Mouse (Mus musculus): ENCODE data around the gene Gm572. TPM values are rescaled to one million over a fixed set of nuclear protein-coding genes. Genes with fewer than 3 reads are reported as not detected.
A peak's percentile ranks its signal among the peaks of the same experiment; 100 is the strongest.

Gene Gm572
- polyA plus RNA-seq, 1 experiment, result 0.17 TPM

DNA sequence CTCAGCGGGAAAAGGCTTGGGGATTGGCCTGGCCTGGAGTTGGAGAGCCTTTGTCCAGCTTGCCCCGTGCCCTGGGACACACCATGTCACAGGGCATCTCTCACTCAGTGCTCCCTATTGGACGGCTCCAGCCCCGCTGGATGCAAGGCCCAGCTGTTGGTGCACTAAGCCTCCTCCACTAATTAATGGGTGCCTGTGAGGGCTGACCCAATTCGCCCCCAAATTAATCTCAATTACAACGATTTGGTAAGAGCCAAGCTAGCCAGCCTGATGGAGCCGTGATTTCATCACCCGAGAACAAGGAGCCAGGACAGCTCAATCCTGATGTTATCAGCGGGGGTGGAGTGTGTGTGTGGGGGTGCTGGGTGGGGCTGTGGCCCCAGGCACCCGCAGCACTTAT, 69.5 kb downstream of the Gm572 start:
- Histone ChIP-seq H3K27me3 (replicated peaks; ENCODE audit: control insufficient read depth, insufficient read depth, low read length) (no peaks in the 10 kb centered on the region), H3K4me1 (ENCODE audit: control insufficient read depth, insufficient read depth, low read length) (no peaks in the 10 kb centered on the region), H3K4me3 (ENCODE audit: insufficient read depth, low read depth, low read length) (no peak overlapping the region), H3K27ac (ENCODE audit: insufficient read depth, low read depth, low read length) (no peak overlapping the region), H3K36me3 (ENCODE audit: control insufficient read depth, insufficient read depth, low read length) (no peaks in the 10 kb centered on the region)
- WGBS, result 68% methylated on average over 10 of the region's 10 CpGs
- no peak for DNase-seq
- TF ChIP-seq CTCF (conservative IDR thresholded peaks at IDR 0.05; ENCODE audit: insufficient read depth, insufficient read length, low read depth, low read length) (no peak), POLR2A (IDR thresholded peaks at IDR 0.05; ENCODE audit: low read depth, low read length) (no peak)

DNA sequence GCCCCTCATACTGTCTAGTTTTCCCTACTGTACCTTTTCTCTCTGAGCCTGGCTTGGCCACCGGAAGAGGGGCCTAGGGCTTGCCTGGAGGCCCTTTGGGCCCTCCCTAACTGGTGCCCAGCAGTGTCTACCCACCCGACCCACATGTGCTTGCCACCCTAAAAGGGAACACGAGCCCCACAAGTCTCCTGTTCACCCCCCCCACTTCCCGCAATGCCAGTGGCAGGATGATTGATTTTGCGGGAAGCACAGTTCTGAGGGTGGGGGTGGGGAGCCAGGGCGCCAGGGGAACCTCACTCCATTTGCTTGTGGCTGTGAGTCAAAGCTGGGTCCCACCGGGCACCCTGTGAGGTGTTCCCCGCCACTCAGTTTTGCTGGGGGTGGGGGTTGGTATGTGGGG, 70.9 kb downstream of the Gm572 start:
- H3K27ac ChIP-seq (ENCODE audit: insufficient read depth, low read depth, low read length), result no peak overlapping the region
- 75% methylated on average over 8 of the region's 8 CpGs for WGBS
- no peaks in the 10 kb centered on the region for H3K4me1 ChIP-seq (ENCODE audit: control insufficient read depth, insufficient read depth, low read length)
- TF ChIP-seq POLR2A (IDR thresholded peaks at IDR 0.05; ENCODE audit: low read depth, low read length) (no peak), CTCF (conservative IDR thresholded peaks at IDR 0.05; ENCODE audit: insufficient read depth, insufficient read length, low read depth, low read length) (no peak)
- H3K27me3 ChIP-seq (replicated peaks; ENCODE audit: control insufficient read depth, insufficient read depth, low read length), result no peaks in the 10 kb centered on the region
- no peak overlapping the region for H3K4me3 ChIP-seq (ENCODE audit: insufficient read depth, low read depth, low read length)
- H3K36me3 ChIP-seq (ENCODE audit: control insufficient read depth, insufficient read depth, low read length), result no peaks in the 10 kb centered on the region
- no peak for DNase-seq

DNA sequence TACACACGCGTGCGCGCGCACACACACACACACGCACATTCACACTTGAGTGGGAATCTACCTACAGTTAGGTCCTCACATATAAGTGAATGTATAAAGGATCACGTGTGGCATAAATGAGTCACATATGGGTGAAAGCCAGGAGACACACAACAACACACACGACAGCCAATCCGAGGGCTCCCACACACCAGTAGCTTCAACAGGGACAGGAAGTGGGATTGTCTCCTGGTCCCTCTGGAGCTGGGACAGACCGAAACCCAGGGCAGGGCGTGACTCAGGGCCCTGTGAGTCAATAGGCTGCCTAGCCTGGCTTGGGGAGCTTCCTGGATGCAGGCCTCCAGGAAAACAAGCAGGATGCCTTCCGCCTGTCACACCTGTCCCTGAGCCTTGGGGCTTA, 71.6 kb downstream of the Gm572 start:
- 87% methylated on average over 12 of the region's 12 CpGs for WGBS
- Histone ChIP-seq H3K4me1 (ENCODE audit: control insufficient read depth, insufficient read depth, low read length) (no peaks in the 10 kb centered on the region), H3K27ac (ENCODE audit: insufficient read depth, low read depth, low read length) (no peak overlapping the region), H3K27me3 (replicated peaks; ENCODE audit: control insufficient read depth, insufficient read depth, low read length) (no peaks in the 10 kb centered on the region), H3K4me3 (ENCODE audit: insufficient read depth, low read depth, low read length) (no peak overlapping the region), H3K36me3 (ENCODE audit: control insufficient read depth, insufficient read depth, low read length) (no peaks in the 10 kb centered on the region)
- TF ChIP-seq POLR2A (IDR thresholded peaks at IDR 0.05; ENCODE audit: low read depth, low read length), result no peak
- no peak for TF ChIP-seq CTCF (conservative IDR thresholded peaks at IDR 0.05; ENCODE audit: insufficient read depth, insufficient read length, low read depth, low read length)
- DNase-seq, result no peak

DNA sequence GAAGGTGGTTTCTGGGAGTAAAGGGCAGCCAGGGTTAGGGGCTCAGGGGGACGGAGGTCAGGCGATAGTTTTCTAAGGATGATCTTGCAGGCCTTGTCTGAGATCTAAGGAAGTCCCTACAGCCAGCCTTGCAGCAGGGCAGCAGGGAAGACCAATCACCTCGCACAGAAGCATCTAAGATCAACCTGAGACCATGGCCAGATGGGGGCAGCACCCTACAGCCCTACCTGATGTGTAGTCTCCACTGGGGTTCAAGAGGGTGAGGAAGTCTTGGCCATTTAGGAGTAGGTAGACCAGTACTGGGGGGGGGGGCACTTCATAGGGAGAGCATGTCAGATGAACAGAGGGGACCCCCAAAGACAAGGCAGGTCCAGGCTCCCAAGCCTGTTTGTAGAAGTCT, 72.3 kb downstream of the Gm572 start:
- DNase-seq, result peak; percentile 23
- no peaks in the 10 kb centered on the region for H3K27me3 ChIP-seq (replicated peaks; ENCODE audit: control insufficient read depth, insufficient read depth, low read length)
- no peak overlapping the region for H3K4me3 ChIP-seq (ENCODE audit: insufficient read depth, low read depth, low read length)
- no peaks in the 10 kb centered on the region for H3K4me1 ChIP-seq (ENCODE audit: control insufficient read depth, insufficient read depth, low read length)
- peak; percentile 56; the same call in 1 of the 2 replicates for TF ChIP-seq CTCF (conservative IDR thresholded peaks at IDR 0.05; ENCODE audit: insufficient read depth, insufficient read length, low read depth, low read length)
- no peak for TF ChIP-seq POLR2A (IDR thresholded peaks at IDR 0.05; ENCODE audit: low read depth, low read length)
- 76% methylated on average over 3 of the region's 3 CpGs for WGBS
- no peak overlapping the region for H3K27ac ChIP-seq (ENCODE audit: insufficient read depth, low read depth, low read length)
- no peaks in the 10 kb centered on the region for H3K36me3 ChIP-seq (ENCODE audit: control insufficient read depth, insufficient read depth, low read length)

Other genes starting within 250 kb of the Gm572 start
- gene Ubiad1, start 198.5 kb upstream of the Gm572 start, polyA plus RNA-seq (2012; rRNA removed), result 50.8 and 61.6 TPM in 2 replicates
- gene Mtor, start 194.7 kb upstream of the Gm572 start, polyA plus RNA-seq (2012; rRNA removed), result 39.8 and 50.1 TPM in 2 replicates
- gene Angptl7, start 142.9 kb upstream of the Gm572 start, polyA plus RNA-seq (2012; rRNA removed), result 27.3 and 30.0 TPM in 2 replicates
- 21.8 TPM in 2 replicates for gene Exosc10, start 84.9 kb upstream of the Gm572 start, polyA plus RNA-seq (2012; rRNA removed)
- 33.1 and 33.9 TPM in 2 replicates for gene Srm, start 51.8 kb upstream of the Gm572 start, polyA plus RNA-seq (2012; rRNA removed)
- gene Masp2, start 40.8 kb upstream of the Gm572 start, polyA plus RNA-seq (2012; rRNA removed), result 1.7 and 2.7 TPM in 2 replicates
- 67.3 and 93.3 TPM in 2 replicates for gene Tardbp, start 16.3 kb upstream of the Gm572 start, polyA plus RNA-seq (2012; rRNA removed)
- 13.5 and 14.7 TPM in 2 replicates for gene Casz1, start 161.1 kb downstream of the Gm572 start, polyA plus RNA-seq (2012; rRNA removed)